Mouse (Mus musculus) right cerebral cortex, postnatal 36 days (tissue): ENCODE measurements around the gene Rarb.
"Not testable (repeated sequence)": the region's sequence is repeated elsewhere in the genome, so short reads cannot be mapped to it uniquely, and the experiment has no call there.

Experiments used
- DNase-seq, 2 experiments: peaks; one replicate each; pipeline ENCODE4 v3.0.0; 2022; ENCODE audit warnings: low spot score in 2 of 2, mixed read lengths in 1 of 2

Gene Rarb

GRCm38 (mm10) chr14:16818602-16819250 is at the start of gene Rarb:
TSS of gene Rarb (minus strand) at chr14:16819156.
- DNase-seq = no peak

GRCm38 (mm10) chr14:16842036-16842435 is 23.1 kb upstream of the Rarb start:
- DNase-seq = no peak

GRCm38 (mm10) chr14:16841597-16841989 is 22.6 kb upstream of the Rarb start:
- no peak for DNase-seq

GRCm38 (mm10) chr14:16840951-16841596 is 22.1 kb upstream of the Rarb start:
- DNase-seq = no peak

- no peak for DNase-seq
These were observed 21.2 kb upstream of the Rarb start for GRCm38 (mm10) chr14:16840135-16840534.

- no peak for DNase-seq
These were observed 3.7 kb downstream of the Rarb start for GRCm38 (mm10) chr14:16815096-16815741.

GRCm38 (mm10) chr14:16806155-16806554 is 12.8 kb downstream of the Rarb start:
- no peak for DNase-seq

- DNase-seq = no peak
These were observed 28.8 kb downstream of the Rarb start for GRCm38 (mm10) chr14:16790161-16790560.

GRCm38 (mm10) chr14:16781942-16782541 is 36.9 kb downstream of the Rarb start:
- DNase-seq = no peak

GRCm38 (mm10) chr14:16776723-16777381 is 42.1 kb downstream of the Rarb start:
- no peak for DNase-seq

- no peak for DNase-seq
These were observed 46.0 kb downstream of the Rarb start for GRCm38 (mm10) chr14:16772927-16773326.

GRCm38 (mm10) chr14:16765891-16766290 is 53.1 kb downstream of the Rarb start:
- DNase-seq = no peak

- DNase-seq = no peak
These were observed 56.2 kb downstream of the Rarb start for GRCm38 (mm10) chr14:16762773-16763172.

- DNase-seq = no peak
These were observed 60.1 kb downstream of the Rarb start for GRCm38 (mm10) chr14:16758773-16759434.

- not testable (repeated sequence) for DNase-seq
These were observed 63.4 kb downstream of the Rarb start for GRCm38 (mm10) chr14:16755601-16756000.

- no peak for DNase-seq
These were observed 66.3 kb downstream of the Rarb start for GRCm38 (mm10) chr14:16752648-16753047.

- DNase-seq = peak; percentile 13 to 36
These were observed 71.9 kb downstream of the Rarb start for GRCm38 (mm10) chr14:16746982-16747578.

- DNase-seq = peak; percentile 28 to 35
These were observed 77.8 kb downstream of the Rarb start for GRCm38 (mm10) chr14:16740982-16741739.

GRCm38 (mm10) chr14:16738538-16738937 is 80.4 kb downstream of the Rarb start:
- DNase-seq = peak; percentile 41 to 66

- DNase-seq = no peak
These were observed 81.2 kb downstream of the Rarb start for GRCm38 (mm10) chr14:16737781-16738180.
